Mouse (Mus musculus) bone marrow macrophage, adult 2 months (primary cell): ENCODE measurements around the gene Ddr2.

Experiments
- CTCF ChIP-seq: IDR thresholded peaks from 2 replicates; pipeline ENCODE4 v1.5.1; 2012; ENCODE audit warnings: low read depth, mild to moderate bottlenecking, low read length, moderate library complexity
- POLR2A ChIP-seq: IDR thresholded peaks from 2 replicates; pipeline ENCODE4 v1.6.1; 2012; ENCODE audit warnings: mild to moderate bottlenecking, low read depth, low read length, borderline replicate concordance

GRCm38 (mm10) chr1:169951561-169951960 is 159.0 kb downstream of the Ddr2 start:
- no peak for TF ChIP-seq CTCF
- no peak for TF ChIP-seq POLR2A
